Mouse (Mus musculus): ENCODE results near the gene Msi2. TPM values are rescaled to one million over a fixed set of nuclear protein-coding genes. Genes with fewer than 3 reads are reported as not detected.
A peak's percentile ranks its signal among the peaks of the same experiment; 100 is the strongest.

Msi2 gene
- polyA plus RNA-seq, 1 experiment from 2014 or later: 2.9 TPM

- ATAC-seq (ENCODE audit: low read depth): peak; percentile 28
- no peaks in the 10 kb centered on the region for H3K36me3 ChIP-seq (ENCODE audit: control insufficient read depth, insufficient read depth)
- no peak overlapping the region for H3K9ac ChIP-seq (ENCODE audit: low read depth, low read length)
- H3K9me3 ChIP-seq (replicated peaks; ENCODE audit: control insufficient read depth, low read length): no peaks in the 10 kb centered on the region
- peaks cover 29% of the 10 kb centered on the region for H3K4me1 ChIP-seq (ENCODE audit: control insufficient read depth, low read depth, low read length)
- 77% methylated on average over 8 of the region's 8 CpGs for WGBS (ENCODE audit: insufficient replicate concordance)
- no peak overlapping the region for H3K4me2 ChIP-seq (ENCODE audit: low read depth, low read length)
- no peak overlapping the region for H3K27ac ChIP-seq (ENCODE audit: low read length)
- H3K27me3 ChIP-seq (ENCODE audit: control insufficient read depth, insufficient read depth, low read depth, low read length): no peaks in the 10 kb centered on the region
- H3K4me3 ChIP-seq (ENCODE audit: low read depth, low read length): no peak overlapping the region
Measured at GRCm38 (mm10) chr11:88688644-88689043, 29.7 kb downstream of the Msi2 start.

DNA sequence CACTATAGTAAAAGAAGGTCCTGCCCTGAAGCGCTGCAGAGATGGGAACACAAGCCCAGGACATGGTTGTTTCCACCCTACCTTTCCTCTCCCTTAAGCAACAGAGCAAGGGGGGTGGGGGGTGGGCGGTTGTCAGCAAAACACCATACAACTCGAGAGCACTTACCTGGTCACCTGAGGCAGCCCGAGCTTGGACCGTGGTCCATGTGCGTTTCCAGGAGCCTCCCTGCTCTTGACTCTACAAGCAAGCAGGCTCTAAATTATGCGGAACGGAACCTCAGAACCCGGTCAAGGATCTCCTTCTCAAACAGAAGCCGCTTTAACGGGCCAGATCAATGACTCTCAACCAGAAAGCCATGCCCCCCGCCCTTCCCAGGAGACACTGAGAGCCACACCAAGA, 30.6 kb downstream of the Msi2 start:
- WGBS (ENCODE audit: insufficient replicate concordance): 81% methylated on average over 12 of the region's 12 CpGs
- Histone ChIP-seq H3K27ac (ENCODE audit: low read length) (no peak overlapping the region), H3K9me3 (replicated peaks; ENCODE audit: control insufficient read depth, low read length) (no peaks in the 10 kb centered on the region), H3K4me1 (ENCODE audit: control insufficient read depth, low read depth, low read length) (peaks cover 29% of the 10 kb centered on the region), H3K4me3 (ENCODE audit: low read depth, low read length) (no peak overlapping the region), H3K4me2 (ENCODE audit: low read depth, low read length) (no peak overlapping the region), H3K27me3 (ENCODE audit: control insufficient read depth, insufficient read depth, low read depth, low read length) (no peaks in the 10 kb centered on the region), H3K9ac (ENCODE audit: low read depth, low read length) (no peak overlapping the region), H3K36me3 (ENCODE audit: control insufficient read depth, insufficient read depth) (no peaks in the 10 kb centered on the region)
- no peak for ATAC-seq (ENCODE audit: low read depth)

- no peaks in the 10 kb centered on the region for H3K36me3 ChIP-seq (ENCODE audit: control insufficient read depth, insufficient read depth)
- 54% methylated on average over 5 of the region's 5 CpGs for WGBS (ENCODE audit: insufficient replicate concordance)
- H3K4me1 ChIP-seq (ENCODE audit: control insufficient read depth, low read depth, low read length): peaks cover 26% of the 10 kb centered on the region
- peak overlapping the region; percentile 36 for H3K27ac ChIP-seq (ENCODE audit: low read length)
- H3K4me3 ChIP-seq (ENCODE audit: low read depth, low read length): no peak overlapping the region
- H3K9me3 ChIP-seq (replicated peaks; ENCODE audit: control insufficient read depth, low read length): no peaks in the 10 kb centered on the region
- H3K9ac ChIP-seq (ENCODE audit: low read depth, low read length): no peak overlapping the region
- no peak overlapping the region for H3K4me2 ChIP-seq (ENCODE audit: low read depth, low read length)
- H3K27me3 ChIP-seq (ENCODE audit: control insufficient read depth, insufficient read depth, low read depth, low read length): no peaks in the 10 kb centered on the region
- ATAC-seq (ENCODE audit: low read depth): peak; percentile 50; the same call in 1 of the 2 replicates
Measured at GRCm38 (mm10) chr11:88687010-88687409, 31.3 kb downstream of the Msi2 start.

DNA sequence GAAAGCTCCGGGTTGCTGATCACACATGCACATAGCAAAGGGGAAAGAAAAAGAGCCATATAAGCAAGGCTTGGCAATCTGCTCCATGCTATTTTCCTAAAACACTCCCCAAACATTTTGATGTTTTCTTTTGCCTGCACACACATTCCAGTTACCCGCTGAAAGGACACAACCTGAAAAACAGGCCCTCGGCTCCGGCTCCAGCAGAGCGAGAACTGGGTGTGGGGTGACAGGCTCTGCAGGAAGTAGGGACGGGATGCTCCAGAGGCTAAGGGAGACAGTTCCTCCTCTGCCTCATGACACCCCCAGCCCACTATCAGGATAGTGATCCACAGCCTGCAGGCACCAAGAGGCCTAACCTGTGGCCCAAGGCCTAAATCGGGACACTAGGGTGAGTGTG, 32.3 kb downstream of the Msi2 start:
- Histone ChIP-seq H3K9ac (ENCODE audit: low read depth, low read length) (no peak overlapping the region), H3K4me3 (ENCODE audit: low read depth, low read length) (no peak overlapping the region), H3K4me2 (ENCODE audit: low read depth, low read length) (no peak overlapping the region), H3K27ac (ENCODE audit: low read length) (no peak overlapping the region), H3K4me1 (ENCODE audit: control insufficient read depth, low read depth, low read length) (peaks cover 18% of the 10 kb centered on the region), H3K27me3 (ENCODE audit: control insufficient read depth, insufficient read depth, low read depth, low read length) (no peaks in the 10 kb centered on the region), H3K36me3 (ENCODE audit: control insufficient read depth, insufficient read depth) (no peaks in the 10 kb centered on the region), H3K9me3 (replicated peaks; ENCODE audit: control insufficient read depth, low read length) (no peaks in the 10 kb centered on the region)
- ATAC-seq (ENCODE audit: low read depth): no peak
- WGBS (ENCODE audit: insufficient replicate concordance): 81% methylated on average over 7 of the region's 7 CpGs

DNA sequence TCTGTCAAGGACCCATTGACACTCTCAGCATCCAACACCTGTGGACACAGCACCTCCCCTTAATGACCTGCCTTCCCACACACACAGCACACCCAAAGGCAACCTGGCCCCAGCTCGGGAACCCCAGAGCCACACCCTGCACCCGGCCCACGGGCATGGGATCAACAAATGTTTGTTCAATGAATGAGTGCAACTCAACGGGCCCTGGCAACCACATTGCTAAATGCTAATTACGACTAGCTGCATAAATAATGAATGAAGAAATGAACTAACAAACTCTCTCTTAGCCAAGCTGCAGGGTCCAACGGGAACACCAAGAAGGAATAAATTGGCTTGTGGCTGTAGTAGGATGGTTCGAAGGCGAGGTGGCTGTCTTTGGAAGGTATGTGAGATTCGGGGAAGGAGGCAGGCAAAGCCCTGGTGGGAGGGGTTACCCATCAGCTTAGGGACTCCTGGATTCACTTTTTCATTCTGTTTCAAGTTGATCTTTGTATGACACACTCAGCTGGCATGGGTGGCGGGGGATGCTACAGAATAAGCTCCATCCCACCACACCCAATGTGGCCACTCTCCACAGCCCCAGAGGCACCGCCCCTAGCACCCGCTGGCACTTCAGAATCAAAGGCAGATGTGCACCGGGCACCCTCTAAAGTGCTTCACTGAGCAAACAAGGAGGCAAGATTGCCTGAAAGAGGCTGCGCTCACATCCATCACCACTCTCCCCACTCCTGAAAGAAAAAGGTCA, 35.1 kb downstream of the Msi2 start:
- H3K4me2 ChIP-seq (ENCODE audit: low read depth, low read length): no peak overlapping the region
- H3K4me3 ChIP-seq (ENCODE audit: low read depth, low read length): no peak overlapping the region
- 71% methylated on average over 14 of the region's 14 CpGs for WGBS (ENCODE audit: insufficient replicate concordance)
- H3K4me1 ChIP-seq (ENCODE audit: control insufficient read depth, low read depth, low read length): peaks cover 11% of the 10 kb centered on the region
- no peaks in the 10 kb centered on the region for H3K9me3 ChIP-seq (replicated peaks; ENCODE audit: control insufficient read depth, low read length)
- H3K36me3 ChIP-seq (ENCODE audit: control insufficient read depth, insufficient read depth): no peaks in the 10 kb centered on the region
- no peak overlapping the region for H3K9ac ChIP-seq (ENCODE audit: low read depth, low read length)
- H3K27me3 ChIP-seq (ENCODE audit: control insufficient read depth, insufficient read depth, low read depth, low read length): no peaks in the 10 kb centered on the region
- ATAC-seq (ENCODE audit: low read depth): no peak
- H3K27ac ChIP-seq (ENCODE audit: low read length): no peak overlapping the region

- no peaks in the 10 kb centered on the region for H3K9me3 ChIP-seq (replicated peaks; ENCODE audit: control insufficient read depth, low read length)
- H3K4me3 ChIP-seq (ENCODE audit: low read depth, low read length): no peak overlapping the region
- H3K36me3 ChIP-seq (ENCODE audit: control insufficient read depth, insufficient read depth): no peaks in the 10 kb centered on the region
- H3K4me2 ChIP-seq (ENCODE audit: low read depth, low read length): no peak overlapping the region
- no peak for ATAC-seq (ENCODE audit: low read depth)
- WGBS (ENCODE audit: insufficient replicate concordance): 67% methylated on average over 7 of the region's 7 CpGs
- H3K9ac ChIP-seq (ENCODE audit: low read depth, low read length): no peak overlapping the region
- peaks cover 3% of the 10 kb centered on the region for H3K4me1 ChIP-seq (ENCODE audit: control insufficient read depth, low read depth, low read length)
- H3K27me3 ChIP-seq (ENCODE audit: control insufficient read depth, insufficient read depth, low read depth, low read length): no peaks in the 10 kb centered on the region
- no peak overlapping the region for H3K27ac ChIP-seq (ENCODE audit: low read length)
Measured at GRCm38 (mm10) chr11:88677350-88677749, 41.0 kb downstream of the Msi2 start.

GRCm38 (mm10) chr11:88676597-88676996, 41.7 kb downstream of the Msi2 start:
- ATAC-seq (ENCODE audit: low read depth): no peak
- Histone ChIP-seq H3K27me3 (ENCODE audit: control insufficient read depth, insufficient read depth, low read depth, low read length) (no peaks in the 10 kb centered on the region), H3K27ac (ENCODE audit: low read length) (no peak overlapping the region), H3K4me1 (ENCODE audit: control insufficient read depth, low read depth, low read length) (peaks cover 3% of the 10 kb centered on the region), H3K9ac (ENCODE audit: low read depth, low read length) (no peak overlapping the region), H3K9me3 (replicated peaks; ENCODE audit: control insufficient read depth, low read length) (no peaks in the 10 kb centered on the region), H3K4me3 (ENCODE audit: low read depth, low read length) (no peak overlapping the region), H3K4me2 (ENCODE audit: low read depth, low read length) (no peak overlapping the region), H3K36me3 (ENCODE audit: control insufficient read depth, insufficient read depth) (no peaks in the 10 kb centered on the region)
- 64% methylated on average over 2 of the region's 2 CpGs for WGBS (ENCODE audit: insufficient replicate concordance)

DNA sequence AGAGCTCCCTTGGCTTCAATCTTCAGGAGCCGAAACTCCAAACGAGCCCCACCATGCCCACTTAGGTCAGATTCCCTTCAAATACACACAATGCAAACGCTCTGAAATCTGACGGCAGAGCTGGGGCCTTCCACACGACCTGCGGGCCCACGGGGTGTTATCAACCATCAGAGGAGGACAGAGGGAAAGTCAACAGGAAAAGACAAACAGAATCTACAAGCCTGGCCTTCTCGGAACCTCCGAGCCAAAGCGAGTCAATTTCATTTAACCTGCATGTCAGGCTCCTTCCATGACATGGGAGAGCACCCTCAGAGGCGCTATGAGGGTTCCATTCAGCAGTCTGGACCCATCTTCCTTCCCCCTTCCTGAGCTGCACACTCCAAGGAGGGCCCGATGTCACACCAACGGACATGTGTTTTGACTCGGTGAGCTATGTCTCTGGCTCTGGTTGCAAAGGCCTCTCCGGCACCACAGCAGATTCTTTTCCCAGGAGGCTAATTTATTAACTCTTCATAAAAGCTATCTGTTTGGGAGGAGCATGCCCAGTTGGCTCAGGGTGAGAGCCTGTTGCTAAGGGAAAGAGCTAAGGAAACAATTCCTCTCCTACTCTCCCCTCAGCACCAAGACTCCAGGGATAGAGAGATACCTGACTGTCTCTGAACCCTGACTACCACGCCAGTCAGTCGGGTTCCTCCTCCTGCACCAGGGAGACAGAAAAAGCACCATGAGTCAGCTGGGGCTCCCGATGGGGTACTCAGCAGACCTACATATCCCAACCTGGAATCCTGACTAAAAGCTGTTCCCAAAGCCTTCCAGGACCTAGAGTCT, 42.6 kb downstream of the Msi2 start:
- no peak overlapping the region for H3K4me3 ChIP-seq (ENCODE audit: low read depth, low read length)
- H3K9ac ChIP-seq (ENCODE audit: low read depth, low read length): no peak overlapping the region
- H3K4me1 ChIP-seq (ENCODE audit: control insufficient read depth, low read depth, low read length): peaks cover 3% of the 10 kb centered on the region
- peak overlapping the region; percentile 22; the same call in 1 of the 2 replicates for H3K27ac ChIP-seq (ENCODE audit: low read length)
- H3K36me3 ChIP-seq (ENCODE audit: control insufficient read depth, insufficient read depth): no peaks in the 10 kb centered on the region
- peak; percentile 54; the same call in 1 of the 2 replicates for ATAC-seq (ENCODE audit: low read depth)
- no peaks in the 10 kb centered on the region for H3K9me3 ChIP-seq (replicated peaks; ENCODE audit: control insufficient read depth, low read length)
- H3K27me3 ChIP-seq (ENCODE audit: control insufficient read depth, insufficient read depth, low read depth, low read length): no peaks in the 10 kb centered on the region
- 59% methylated on average over 18 of the region's 18 CpGs for WGBS (ENCODE audit: insufficient replicate concordance)
- no peak overlapping the region for H3K4me2 ChIP-seq (ENCODE audit: low read depth, low read length)

GRCm38 (mm10) chr11:88674075-88674474, 44.2 kb downstream of the Msi2 start:
- no peaks in the 10 kb centered on the region for H3K27me3 ChIP-seq (ENCODE audit: control insufficient read depth, insufficient read depth, low read depth, low read length)
- ATAC-seq (ENCODE audit: low read depth): no peak; the same call in 1 of the 2 replicates
- 72% methylated on average over 9 of the region's 9 CpGs for WGBS (ENCODE audit: insufficient replicate concordance)
- no peak overlapping the region for H3K4me2 ChIP-seq (ENCODE audit: low read depth, low read length)
- peaks cover 3% of the 10 kb centered on the region for H3K4me1 ChIP-seq (ENCODE audit: control insufficient read depth, low read depth, low read length)
- no peak overlapping the region for H3K27ac ChIP-seq (ENCODE audit: low read length)
- H3K9ac ChIP-seq (ENCODE audit: low read depth, low read length): no peak overlapping the region
- no peak overlapping the region for H3K4me3 ChIP-seq (ENCODE audit: low read depth, low read length)
- H3K9me3 ChIP-seq (replicated peaks; ENCODE audit: control insufficient read depth, low read length): no peaks in the 10 kb centered on the region
- H3K36me3 ChIP-seq (ENCODE audit: control insufficient read depth, insufficient read depth): no peaks in the 10 kb centered on the region

Data from liver, embryonic 16.5 days (tissue).